Mouse (Mus musculus) small intestine, adult 2 months (tissue): ENCODE measurements around the gene Asb16.

ENCODE experiments used
- CTCF ChIP-seq: fragments of 200-500 bp; IDR thresholded peaks from 2 replicates; pipeline ENCODE4 v1.5.1; 2012; ENCODE audit warnings: low read depth, mild to moderate bottlenecking, control low read depth, inconsistent platforms, low read length, moderate library complexity, mixed read lengths; ENCODE audit not compliant: insufficient replicate concordance, insufficient read length; ENCODE audit errors: extremely low read depth
- POLR2A ChIP-seq: fragments of 200-500 bp; IDR thresholded peaks from 2 replicates; pipeline ENCODE4 v1.6.1; 2012; ENCODE audit warnings: low read depth, mild to moderate bottlenecking, control low read depth, inconsistent platforms, low read length, moderate library complexity

DNA sequence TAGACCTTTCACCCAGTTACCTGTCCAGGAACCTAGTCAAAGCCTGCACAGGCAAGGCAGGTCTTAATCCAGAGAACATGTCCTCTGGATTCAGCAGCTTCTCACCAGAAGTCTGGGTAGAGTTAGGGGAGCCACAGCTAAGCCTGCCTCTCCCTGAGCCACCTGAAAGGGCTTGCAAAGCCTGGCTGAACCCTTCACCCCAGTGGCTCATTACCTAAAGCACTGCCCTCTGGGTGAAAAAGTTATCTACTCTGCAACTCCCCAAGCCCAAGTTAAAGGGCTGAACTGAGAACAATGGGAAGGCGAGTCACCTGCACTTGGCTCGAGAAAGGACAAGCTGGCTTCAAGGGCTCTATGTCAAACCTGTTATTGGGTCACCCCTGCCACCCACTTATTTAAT is 35.6 kb downstream of the Asb16 start:
- no peak for TF ChIP-seq CTCF
- no peak for TF ChIP-seq POLR2A
